Mouse (Mus musculus): ENCODE measurements at regions not wholly inside any gene's neighbourhood (a gene's known extent, or its start where the extent isn't known, plus 50 kb on each side); places are given as distances from the start of the nearest gene placed in this dataset.

DNA sequence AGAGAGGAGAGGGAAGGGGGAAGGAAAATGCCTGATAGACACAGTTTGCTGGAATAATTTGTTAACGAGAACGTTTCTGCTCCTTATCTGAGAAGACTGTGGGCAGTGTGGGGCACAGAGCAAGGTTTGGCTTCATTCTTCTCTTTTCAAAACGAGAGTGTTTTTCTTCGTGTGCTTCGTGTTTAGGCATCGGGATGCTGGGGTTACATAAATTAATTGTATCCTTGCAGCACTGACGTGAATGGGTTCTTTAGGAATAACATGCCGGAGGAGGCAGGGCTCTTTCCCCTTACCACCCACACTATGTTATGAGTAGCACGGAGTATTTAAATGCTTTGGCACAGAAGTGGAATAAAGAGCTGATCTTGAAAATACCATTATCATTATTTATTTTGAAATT lies 110.9 kb upstream of the Hhip start:
- H3K27me3 ChIP-seq: no peaks in the 10 kb centered on the region
- no peaks in the 10 kb centered on the region for H3K36me3 ChIP-seq
- H3K4me2 ChIP-seq: no peak overlapping the region
- no peak overlapping the region for H3K4me3 ChIP-seq
- ATAC-seq (ENCODE audit: low read depth): no peak
- H3K27ac ChIP-seq (replicated peaks): no peak overlapping the region
- no peaks in the 10 kb centered on the region for H3K9me3 ChIP-seq
- H3K4me1 ChIP-seq (replicated peaks): no peaks in the 10 kb centered on the region
- 53% methylated on average over 9 of the region's 9 CpGs for WGBS
- H3K9ac ChIP-seq: no peak overlapping the region

DNA sequence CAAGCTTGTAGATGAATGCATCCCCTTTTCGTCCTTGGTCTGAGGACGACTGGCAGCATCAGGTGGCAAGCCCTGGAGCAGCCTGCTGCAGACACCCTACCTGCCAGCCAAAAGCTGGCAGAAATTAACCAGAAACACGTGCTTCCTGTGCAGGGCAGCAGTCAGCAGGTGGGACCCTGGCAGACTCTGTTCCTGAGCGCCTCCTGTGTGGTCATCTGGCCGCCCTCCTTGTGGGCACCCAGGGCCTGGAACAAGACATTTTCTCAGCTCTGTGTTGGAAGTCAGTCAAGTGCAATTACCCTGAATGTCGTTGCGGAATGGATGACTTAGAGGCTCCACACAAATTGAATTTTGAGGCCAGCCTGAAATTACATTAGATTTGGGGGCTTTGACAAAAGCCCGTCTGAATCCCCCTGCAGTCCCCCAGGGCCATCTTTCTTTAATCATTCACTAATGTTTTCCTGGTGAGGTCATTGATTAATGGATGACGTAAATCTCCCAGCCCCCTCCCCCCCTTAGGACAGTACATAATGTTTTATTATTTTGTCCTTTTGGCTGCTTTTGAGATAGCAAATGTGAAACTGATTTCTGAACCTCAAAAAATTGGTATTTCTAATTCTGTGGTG lies 91.8 kb upstream of the Hhip start:
- Histone ChIP-seq H3K4me2 (no peak overlapping the region), H3K4me3 (no peak overlapping the region), H3K27ac (replicated peaks) (no peak overlapping the region), H3K36me3 (no peaks in the 10 kb centered on the region), H3K4me1 (replicated peaks) (peaks cover 9% of the 10 kb centered on the region), H3K9me3 (no peaks in the 10 kb centered on the region), H3K27me3 (no peaks in the 10 kb centered on the region), H3K9ac (no peak overlapping the region)
- ATAC-seq (ENCODE audit: low read depth): no peak; the same call in 1 of the 2 replicates
- WGBS: 34% methylated on average over 9 of the region's 9 CpGs

- H3K27ac ChIP-seq (replicated peaks): no peak overlapping the region
- H3K4me1 ChIP-seq (replicated peaks): peaks cover 9% of the 10 kb centered on the region
- no peak overlapping the region for H3K9ac ChIP-seq
- no peak for ATAC-seq (ENCODE audit: low read depth)
- H3K36me3 ChIP-seq: no peaks in the 10 kb centered on the region
- H3K9me3 ChIP-seq: no peaks in the 10 kb centered on the region
- WGBS: 95% methylated on average over 3 of the region's 3 CpGs
- H3K4me2 ChIP-seq: no peak overlapping the region
- no peak overlapping the region for H3K4me3 ChIP-seq
- H3K27me3 ChIP-seq: no peaks in the 10 kb centered on the region
Observed at GRCm38 (mm10) chr8:80147929-80148328, 90.1 kb upstream of the Hhip start.

DNA sequence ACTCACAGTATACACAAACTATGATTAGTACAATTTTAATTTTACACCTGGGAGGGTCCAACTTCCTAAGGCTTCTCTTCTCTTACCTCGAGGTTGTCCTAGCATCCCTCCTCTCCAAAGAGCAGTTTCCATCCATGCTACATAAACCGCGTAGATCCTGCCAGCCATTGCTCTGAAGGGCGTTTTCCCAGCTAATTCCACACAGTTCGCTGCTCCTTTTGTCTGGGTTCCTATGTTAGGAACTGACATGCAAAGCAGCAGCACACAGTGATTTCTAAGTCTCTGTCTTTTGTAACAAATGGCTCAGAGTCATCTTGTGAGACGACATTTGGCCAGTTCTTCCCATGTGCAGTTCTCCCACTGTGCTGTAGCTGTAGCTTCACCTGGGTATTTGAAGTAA lies 80.7 kb upstream of the Hhip start:
- 60% methylated on average over 6 of the region's 6 CpGs for WGBS

DNA sequence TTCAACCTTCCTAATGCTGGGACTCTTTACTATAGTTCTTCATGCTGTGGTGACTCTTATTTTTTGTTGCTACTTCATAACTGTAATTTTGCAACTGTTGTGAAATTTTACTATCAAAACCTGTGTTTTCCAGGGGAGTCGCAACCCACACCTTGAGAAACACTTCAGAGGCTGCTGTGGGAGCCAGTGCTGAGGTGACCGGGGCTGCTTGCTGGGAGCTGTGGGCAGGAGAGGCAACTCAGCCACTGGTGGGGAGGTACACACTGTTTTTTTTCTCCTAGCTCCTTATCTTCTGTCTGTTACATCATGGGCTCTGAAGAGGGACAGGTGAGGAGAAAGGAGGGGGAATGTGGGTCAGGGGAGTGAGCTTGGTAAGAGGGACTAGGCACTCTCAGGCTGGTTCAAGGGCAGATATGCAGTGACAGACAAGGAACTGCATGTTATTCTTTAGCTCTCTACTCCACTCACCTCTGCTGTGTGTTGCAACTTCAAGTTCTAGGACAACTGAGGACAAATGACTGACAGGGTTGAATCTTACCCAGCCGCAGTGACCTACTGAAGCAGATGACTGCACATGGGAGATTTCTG lies 62.7 kb upstream of the Hhip start:
- no peak overlapping the region for H3K4me3 ChIP-seq
- no peak for ATAC-seq (ENCODE audit: low read depth)

More for the DNA sequence above, 80.7 kb upstream of the Hhip start:
- no peak overlapping the region for H3K27ac ChIP-seq (replicated peaks)
- H3K9me3 ChIP-seq: no peaks in the 10 kb centered on the region
- H3K4me1 ChIP-seq (replicated peaks): no peaks in the 10 kb centered on the region
- no peak overlapping the region for H3K9ac ChIP-seq
- H3K36me3 ChIP-seq: no peaks in the 10 kb centered on the region
- H3K27me3 ChIP-seq: no peaks in the 10 kb centered on the region
- H3K4me3 ChIP-seq: no peak overlapping the region
- H3K4me2 ChIP-seq: no peak overlapping the region
- ATAC-seq (ENCODE audit: low read depth): no peak

GRCm38 (mm10) chr8:80117328-80117727 lies 59.5 kb upstream of the Hhip start:
- Histone ChIP-seq H3K27ac (replicated peaks) (no peak overlapping the region), H3K4me1 (replicated peaks) (no peaks in the 10 kb centered on the region), H3K4me3 (no peak overlapping the region), H3K36me3 (no peaks in the 10 kb centered on the region), H3K9ac (no peak overlapping the region), H3K27me3 (no peaks in the 10 kb centered on the region), H3K4me2 (no peak overlapping the region), H3K9me3 (no peaks in the 10 kb centered on the region)
- WGBS: 45% methylated on average over 4 of the region's 4 CpGs
- ATAC-seq (ENCODE audit: low read depth): no peak

More for the DNA sequence above, 62.7 kb upstream of the Hhip start:
- Histone ChIP-seq H3K36me3 (no peaks in the 10 kb centered on the region), H3K4me2 (no peak overlapping the region), H3K4me1 (replicated peaks) (no peaks in the 10 kb centered on the region), H3K27me3 (no peaks in the 10 kb centered on the region), H3K9me3 (no peaks in the 10 kb centered on the region), H3K9ac (no peak overlapping the region), H3K27ac (replicated peaks) (no peak overlapping the region)
- 91% methylated on average over 3 of the region's 3 CpGs for WGBS
